Mouse (Mus musculus) testis, adult 2 months (tissue): ENCODE measurements at regions not wholly inside any gene's neighbourhood (a gene's known extent, or its start where the extent isn't known, plus 50 kb on each side); places are given as distances from the start of the nearest gene placed in this dataset.

ENCODE experiments used
- CTCF ChIP-seq: fragments of 200-500 bp; IDR thresholded peaks from 2 replicates; pipeline ENCODE4 v1.5.1; 2012; ENCODE audit warnings: low read depth, mild to moderate bottlenecking, inconsistent platforms, low read length, moderate library complexity; ENCODE audit not compliant: control insufficient read depth, insufficient read depth, insufficient replicate concordance
- POLR2A ChIP-seq: fragments of 200-500 bp; IDR thresholded peaks from 2 replicates; pipeline ENCODE4 v1.6.1; 2012; ENCODE audit warnings: low read depth, mild to moderate bottlenecking, inconsistent platforms, low read length, moderate library complexity; ENCODE audit not compliant: control insufficient read depth

GRCm38 (mm10) chr3:19848031-19848735, 108.7 kb upstream of the Cp start:
- TF ChIP-seq POLR2A (no peak), CTCF (no peak)
